Mouse (Mus musculus) ovary, adult 18-20 months (tissue): ENCODE measurements around the gene Vps18.

Experiments used
- DNase-seq: peaks from one replicate; pipeline ENCODE4 v3.0.0; 2022; ENCODE audit warnings: low spot score, mixed read lengths

Gene Vps18

GRCm38 (mm10) chr2:119292281-119292680 lies 3.7 kb downstream of the Vps18 start:
- no peak for DNase-seq

GRCm38 (mm10) chr2:119292852-119293251 lies 4.3 kb downstream of the Vps18 start:
- no peak for DNase-seq

DNA sequence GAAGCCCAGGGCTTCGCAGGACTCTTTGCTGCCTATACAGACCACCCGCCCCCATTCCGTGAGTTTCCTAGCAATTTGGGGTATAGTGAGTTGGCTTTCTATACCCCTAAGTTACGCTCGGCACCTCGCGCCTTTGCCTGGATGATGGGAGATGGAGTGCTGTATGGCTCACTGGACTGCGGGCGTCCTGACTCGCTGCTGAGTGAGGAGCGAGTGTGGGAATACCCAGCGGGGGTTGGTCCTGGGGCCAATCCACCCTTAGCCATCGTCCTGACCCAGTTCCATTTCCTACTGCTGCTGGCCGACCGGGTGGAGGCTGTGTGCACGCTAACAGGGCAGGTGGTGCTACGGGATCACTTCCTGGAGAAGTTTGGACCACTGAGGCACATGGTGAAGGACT lies 4.8 kb downstream of the Vps18 start:
- DNase-seq, result no peak

DNA sequence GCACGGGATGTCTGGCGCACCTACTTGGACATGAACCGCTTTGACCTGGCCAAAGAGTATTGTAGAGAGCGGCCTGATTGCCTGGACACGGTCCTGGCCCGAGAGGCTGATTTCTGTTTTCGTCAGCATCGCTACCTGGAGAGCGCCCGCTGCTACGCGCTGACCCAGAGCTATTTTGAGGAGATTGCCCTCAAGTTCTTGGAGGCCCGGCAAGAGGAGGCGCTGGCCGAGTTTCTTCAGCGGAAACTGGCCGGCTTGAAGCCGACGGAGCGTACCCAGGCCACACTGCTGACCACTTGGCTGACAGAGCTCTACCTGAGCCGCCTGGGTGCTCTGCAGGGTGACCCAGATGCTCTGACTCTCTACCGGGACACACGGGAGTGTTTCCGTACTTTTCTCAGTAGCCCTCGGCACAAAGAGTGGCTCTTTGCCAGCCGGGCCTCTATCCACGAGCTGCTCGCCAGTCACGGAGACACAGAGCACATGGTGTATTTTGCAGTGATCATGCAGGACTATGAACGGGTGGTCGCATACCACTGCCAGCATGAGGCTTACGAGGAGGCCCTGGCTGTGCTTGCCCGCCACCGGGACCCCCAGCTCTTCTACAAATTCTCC lies 5.3 kb downstream of the Vps18 start:
- no peak for DNase-seq

GRCm38 (mm10) chr2:119294411-119294810 lies 5.9 kb downstream of the Vps18 start:
- no peak for DNase-seq

- no peak for DNase-seq
Observed at GRCm38 (mm10) chr2:119296756-119297155, 8.2 kb downstream of the Vps18 start.

DNA sequence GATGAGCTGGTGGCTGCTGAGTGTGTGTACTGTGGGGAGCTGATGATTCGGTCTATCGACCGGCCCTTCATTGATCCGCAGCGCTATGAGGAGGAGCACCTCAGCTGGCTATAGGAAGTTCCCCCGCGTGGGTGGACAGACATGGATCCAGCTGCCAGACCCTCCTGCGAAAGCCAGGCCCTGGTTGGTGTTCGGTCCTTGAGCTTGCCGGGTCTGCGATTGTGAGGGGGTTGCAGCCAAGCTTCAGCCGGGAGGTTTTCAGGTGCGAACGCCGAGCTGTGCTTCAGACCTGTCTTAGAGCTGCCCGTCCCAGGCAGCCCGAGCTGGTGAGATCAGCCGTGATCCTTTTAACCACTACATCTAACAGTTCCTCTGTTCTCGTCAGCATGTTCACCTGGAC lies 9.0 kb downstream of the Vps18 start:
- DNase-seq, result no peak

DNA sequence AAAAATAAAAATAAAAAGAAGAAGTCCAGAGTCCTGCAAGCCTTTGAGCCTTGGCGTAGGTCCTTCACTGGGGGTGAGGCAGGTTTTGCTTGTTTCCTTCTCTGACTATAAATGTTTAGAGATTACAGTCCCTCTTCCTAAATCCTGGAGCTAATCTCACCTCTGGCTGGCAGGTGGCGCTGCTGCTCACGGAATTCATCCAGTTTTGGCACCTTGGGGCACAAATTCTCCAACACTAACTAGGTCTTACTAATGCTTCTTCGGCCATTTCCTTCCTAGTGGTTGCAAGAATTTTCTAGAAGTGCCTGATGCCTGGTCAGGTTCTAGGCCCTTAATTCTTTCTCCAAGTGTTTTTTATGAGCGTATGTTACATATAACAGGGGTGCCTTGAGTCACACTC lies 9.8 kb downstream of the Vps18 start:
- DNase-seq, result no peak

GRCm38 (mm10) chr2:119298839-119299238 lies 10.3 kb downstream of the Vps18 start:
- DNase-seq, result no peak

DNA sequence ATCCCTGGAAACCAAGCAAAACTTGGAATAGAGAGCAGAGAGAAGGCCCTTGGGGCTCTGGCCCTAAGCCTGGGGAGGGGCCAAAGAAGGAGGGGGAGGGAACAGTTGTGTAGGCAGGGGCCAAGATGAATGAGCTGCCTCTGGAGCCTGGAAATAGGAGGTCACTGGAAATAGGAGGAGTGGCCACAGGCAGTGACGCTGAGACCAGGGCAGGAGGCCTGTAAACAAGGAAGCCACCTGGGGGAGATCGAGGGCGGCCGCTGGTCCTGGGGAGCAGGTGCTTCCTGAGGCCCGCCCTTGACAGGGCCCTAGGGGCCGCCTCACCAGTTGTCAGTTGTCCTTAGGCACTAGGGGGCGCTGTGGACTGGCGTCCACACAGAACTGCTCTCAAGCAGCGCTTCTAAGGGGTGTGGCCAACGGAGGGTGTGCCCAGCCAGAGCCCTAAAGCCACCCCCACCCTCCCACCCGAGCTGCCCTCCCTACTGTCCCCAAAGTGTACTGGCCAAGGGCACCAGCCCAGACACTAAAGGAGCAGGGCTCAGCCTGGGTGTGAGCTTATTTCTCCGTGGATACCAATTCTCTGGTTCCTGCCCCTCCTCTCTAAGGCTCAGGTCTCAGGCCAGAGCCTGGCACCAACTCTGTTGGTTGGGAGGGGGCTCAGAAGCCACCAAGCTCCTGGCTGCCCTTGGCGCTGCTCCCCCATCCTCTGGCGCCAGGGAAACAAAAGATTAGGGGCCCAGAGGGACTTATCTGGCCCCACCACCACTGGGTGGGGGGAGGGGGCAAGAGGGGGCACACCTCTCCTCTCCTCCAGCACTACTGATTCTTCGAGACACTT lies 11.7 kb downstream of the Vps18 start:
- peak; percentile 58 for DNase-seq

DNA sequence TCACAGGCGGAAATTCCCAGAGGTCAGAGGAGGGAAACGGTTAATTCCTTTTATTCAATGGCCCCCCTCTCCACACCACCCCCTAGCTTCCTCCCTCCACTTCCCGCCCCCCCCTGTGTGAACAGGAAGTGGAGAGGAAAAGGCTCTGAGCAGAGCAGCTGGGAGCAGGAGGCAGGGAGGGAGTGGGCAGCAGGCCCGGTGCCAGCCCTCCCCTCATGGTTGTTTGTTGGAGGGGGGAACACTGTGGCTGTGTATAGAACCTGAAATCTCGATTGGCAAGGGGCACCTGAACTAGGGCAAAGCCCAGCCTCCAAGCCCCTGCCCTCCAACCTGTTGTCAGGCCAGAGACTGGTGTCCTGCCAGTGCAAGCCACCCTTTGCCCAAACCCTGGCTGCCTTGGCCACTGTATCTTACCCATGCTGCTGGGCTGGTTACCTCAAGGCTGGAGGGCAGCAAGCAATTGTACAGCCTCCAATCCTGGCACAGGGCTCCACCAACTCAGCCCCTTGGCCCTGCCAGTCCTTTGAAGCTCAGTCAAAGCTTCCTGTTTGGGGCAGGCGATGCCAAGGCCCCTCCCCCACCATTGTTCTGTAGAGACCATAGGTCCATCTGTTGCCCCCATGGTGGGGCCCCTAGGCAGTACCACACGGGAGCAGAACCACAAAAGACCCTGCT lies 12.4 kb downstream of the Vps18 start:
- DNase-seq, result no peak

- no peak for DNase-seq
Observed at GRCm38 (mm10) chr2:119302876-119303275, 14.3 kb downstream of the Vps18 start.

- DNase-seq, result no peak
Observed at GRCm38 (mm10) chr2:119304391-119304790, 15.9 kb downstream of the Vps18 start.

DNA sequence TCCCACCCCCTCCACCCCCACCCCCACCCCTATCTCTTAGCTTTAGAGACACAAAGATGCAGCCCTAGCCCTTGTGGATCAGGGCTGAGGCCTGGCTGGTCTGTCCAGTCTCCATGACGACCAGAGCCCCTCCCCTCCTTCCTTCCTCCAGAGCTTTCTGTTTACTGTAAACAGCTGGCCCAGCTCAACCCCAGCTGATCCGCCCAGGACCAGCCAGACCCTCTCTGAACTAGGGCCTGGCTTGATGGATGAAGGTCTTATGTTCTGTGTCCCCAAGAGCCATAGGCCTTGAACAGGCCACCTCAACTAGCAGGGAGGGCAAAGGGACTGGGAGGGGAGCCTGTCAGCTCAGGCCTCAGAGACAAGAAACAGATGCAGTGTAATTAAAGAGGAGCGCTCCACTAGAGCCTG lies 16.3 kb downstream of the Vps18 start:
- DNase-seq, result no peak

- DNase-seq, result no peak
Observed at GRCm38 (mm10) chr2:119311544-119311943, 23.0 kb downstream of the Vps18 start.

DNA sequence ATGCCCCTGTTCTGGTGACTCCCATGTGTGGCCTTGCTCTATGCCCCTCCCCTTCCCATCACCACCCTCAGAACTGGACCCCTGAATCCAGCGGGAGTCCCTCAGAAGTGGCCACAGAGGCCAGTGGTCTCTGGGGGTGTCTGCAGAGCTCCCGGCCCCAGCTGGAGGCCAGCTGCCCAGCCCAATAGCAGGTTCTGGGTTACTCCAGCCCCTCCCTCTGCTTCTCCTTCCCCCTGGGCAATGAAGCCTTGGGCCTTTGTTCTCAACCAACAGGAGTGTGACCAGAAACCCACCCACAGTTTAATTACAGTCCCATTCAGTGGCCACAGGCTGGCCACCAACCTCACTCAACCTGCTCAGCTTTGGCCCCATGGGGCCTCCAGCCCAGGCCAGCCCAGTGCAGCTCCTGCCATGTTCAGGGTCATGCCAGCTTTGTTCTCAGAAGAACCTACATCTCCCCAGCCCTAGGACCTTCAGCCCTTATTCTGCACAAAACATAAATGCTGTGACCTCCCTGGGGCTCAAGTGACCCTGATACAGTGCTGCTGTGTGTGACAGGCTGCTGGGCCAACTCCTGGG lies 23.9 kb downstream of the Vps18 start:
- DNase-seq, result no peak

DNA sequence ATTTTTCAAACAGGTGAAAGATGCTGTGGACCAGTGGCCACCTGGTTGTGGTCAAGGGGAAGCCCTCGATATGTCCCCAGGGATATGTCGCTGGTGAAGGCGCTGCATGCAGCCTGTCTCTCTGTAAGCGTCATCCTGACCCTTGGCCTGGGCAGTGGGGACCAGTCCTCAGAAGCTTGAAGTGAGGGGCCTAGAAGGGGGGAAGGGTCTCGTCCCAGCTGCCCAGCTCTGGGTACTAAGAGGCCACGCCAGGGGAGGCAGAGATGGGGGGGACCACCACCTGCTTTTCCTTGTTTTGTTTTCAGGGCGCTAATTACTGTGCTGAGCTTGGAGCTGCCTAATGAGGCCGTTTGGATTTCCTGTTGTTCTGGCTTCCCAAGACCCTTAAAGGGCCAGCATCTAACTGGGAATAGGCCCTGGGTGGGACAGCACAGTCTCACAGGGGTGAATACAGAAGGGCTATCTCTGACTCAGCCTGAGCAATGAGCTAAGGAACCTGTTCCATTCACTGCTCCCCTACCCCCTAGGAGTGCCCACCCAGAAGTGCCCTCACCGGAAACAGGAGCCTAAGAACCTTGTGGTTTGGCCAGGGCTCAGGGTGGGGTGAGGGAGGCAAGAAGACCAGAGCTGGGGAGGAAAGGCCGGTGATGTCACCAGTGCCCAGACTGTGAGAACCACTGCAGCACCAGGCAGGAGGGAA lies 25.4 kb downstream of the Vps18 start:
- DNase-seq, result no peak

DNA sequence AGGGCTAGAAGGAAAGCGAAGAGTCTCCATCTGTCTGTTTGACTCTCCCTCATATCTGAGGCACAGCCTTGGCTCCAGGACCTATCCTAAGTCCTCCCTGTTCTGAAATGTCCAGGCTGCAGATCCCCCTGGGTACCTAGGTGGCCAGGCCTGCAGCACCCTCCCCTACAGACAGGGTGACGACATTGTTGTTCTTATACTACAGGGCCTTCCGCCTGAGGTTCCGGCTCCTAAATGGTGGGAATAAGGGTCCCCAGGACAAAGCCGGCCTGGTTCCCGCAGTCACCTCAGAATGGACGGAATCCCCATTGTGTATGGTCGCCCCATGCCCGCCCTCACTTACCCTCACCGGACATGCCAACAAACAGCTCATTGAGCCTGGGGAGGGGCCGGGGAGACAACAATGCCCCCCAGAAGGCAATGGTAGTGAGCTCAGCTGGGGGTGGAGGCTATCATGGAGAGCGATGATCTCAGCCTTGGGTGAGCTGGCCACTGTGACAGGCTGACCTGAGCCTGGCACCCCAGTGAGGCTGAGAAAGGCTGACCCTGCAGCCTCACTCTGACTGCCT lies 26.3 kb downstream of the Vps18 start:
- DNase-seq, result no peak

GRCm38 (mm10) chr2:119318043-119318710 lies 29.6 kb downstream of the Vps18 start:
- DNase-seq, result no peak

- DNase-seq, result no peak
Observed at GRCm38 (mm10) chr2:119320571-119320970, 32.0 kb downstream of the Vps18 start.
